Mouse (Mus musculus): ENCODE results near the gene Zfp1.

Zfp1 gene

GRCm38 (mm10) chr8:111625694-111626527 is 17.3 kb upstream of the Zfp1 start:
- DNase-seq = peak; percentile 85

DNA sequence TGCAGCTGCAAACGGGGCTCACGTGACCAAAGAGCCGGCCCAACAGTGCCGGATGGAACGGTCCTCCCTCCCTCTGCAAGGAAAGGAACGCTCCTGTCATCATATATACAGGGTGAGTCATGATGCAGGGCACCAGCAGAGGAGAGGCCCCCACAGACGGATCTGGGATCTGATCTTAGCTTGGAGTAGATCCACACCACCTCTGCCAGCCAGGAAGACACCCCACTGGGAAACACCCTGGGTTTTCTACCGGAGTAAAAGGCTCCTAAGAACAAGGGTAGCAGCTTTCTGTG is 16.7 kb upstream of the Zfp1 start:
- no peak for DNase-seq

DNA sequence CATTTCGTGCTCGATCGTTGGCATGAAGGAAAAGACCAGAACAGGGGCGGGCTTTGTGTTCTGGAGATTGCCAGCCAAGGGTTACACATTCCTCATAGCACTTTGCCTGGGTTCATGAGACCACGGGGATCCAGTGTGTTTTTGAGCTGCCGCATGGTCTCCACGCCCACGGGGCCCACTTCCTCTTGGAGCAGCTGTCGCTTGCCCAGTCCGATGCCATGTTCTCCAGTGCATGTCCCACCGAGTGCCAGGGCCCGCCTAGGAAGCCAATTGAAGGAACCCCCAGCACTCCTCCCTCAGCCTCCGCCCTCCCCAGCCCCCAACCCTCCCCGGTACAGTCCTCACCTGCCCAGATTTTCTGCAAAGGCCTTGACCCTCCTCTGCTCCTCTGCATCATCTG is 16.3 kb upstream of the Zfp1 start:
- peak in 1 of 2 experiments; percentile 13 for DNase-seq

DNA sequence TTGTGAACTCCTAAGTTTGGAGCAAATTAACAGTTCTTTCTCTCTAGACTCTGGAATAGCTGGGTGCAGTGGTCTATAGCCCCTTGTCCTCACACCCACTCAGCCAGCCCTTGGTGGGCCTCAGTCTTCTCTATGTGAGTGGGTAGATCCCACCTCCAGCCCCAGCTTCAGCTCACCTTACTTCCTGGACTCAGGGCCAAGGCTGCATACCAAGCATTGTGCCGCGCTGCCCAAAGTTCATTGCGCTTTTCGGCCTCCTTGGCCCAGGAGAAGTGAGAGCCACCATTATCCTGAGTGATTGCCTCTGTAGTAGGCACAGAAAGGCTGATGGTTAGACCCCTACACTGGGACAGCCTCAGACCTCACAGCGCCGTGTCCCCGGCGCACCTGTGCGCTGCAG is 15.3 kb upstream of the Zfp1 start:
- no peak for DNase-seq

GRCm38 (mm10) chr8:111628401-111628800 is 14.8 kb upstream of the Zfp1 start:
- no peak for DNase-seq

- peak in 1 of 2 experiments; percentile 5 for DNase-seq
Measured at GRCm38 (mm10) chr8:111628894-111629501, 14.2 kb upstream of the Zfp1 start.

- DNase-seq = peak; percentile 60 to 75
Measured at GRCm38 (mm10) chr8:111630105-111630521, 13.1 kb upstream of the Zfp1 start, which contains the start of gene Ldhd. Ldhd (minus strand) TSS chr8:111630374.

DNA sequence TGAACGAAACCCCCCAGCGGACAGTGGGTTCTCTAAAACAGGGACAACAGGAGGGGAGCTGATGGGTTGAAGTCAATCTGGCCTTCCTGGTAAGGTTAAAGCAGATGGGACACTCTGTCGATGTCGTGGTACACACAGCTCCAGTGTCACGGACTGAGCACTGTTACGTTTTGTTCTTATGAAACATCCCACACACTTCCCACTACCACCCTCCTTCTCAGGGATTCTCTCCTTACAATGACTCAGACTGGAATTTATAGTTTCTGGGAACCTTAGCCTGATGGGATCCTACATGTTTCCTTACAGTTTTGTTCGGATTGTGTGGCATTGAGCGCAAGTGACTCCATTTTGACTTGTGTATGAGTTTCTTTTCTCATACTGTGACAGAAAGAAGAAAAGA is 11.6 kb upstream of the Zfp1 start:
- no peak for DNase-seq

DNA sequence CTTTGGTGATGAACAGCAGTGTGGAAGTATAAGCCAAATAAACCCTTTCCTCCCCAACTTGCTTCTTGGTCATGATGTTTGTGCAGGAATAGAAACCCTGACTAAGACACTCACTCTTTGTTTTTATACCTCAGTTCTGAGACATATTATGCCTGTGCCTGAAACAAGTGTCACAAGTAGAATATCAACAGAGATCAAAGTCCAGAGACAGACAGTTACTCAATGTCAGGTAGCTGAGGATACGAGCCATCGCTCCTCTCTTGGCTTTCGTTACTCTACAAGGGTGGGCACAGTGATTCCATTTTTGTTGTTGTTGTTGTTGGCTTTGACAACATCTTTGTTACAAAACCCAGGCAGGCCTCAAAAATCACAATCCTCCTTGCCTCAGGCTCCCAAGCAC is 10.2 kb upstream of the Zfp1 start:
- DNase-seq = no peak

DNA sequence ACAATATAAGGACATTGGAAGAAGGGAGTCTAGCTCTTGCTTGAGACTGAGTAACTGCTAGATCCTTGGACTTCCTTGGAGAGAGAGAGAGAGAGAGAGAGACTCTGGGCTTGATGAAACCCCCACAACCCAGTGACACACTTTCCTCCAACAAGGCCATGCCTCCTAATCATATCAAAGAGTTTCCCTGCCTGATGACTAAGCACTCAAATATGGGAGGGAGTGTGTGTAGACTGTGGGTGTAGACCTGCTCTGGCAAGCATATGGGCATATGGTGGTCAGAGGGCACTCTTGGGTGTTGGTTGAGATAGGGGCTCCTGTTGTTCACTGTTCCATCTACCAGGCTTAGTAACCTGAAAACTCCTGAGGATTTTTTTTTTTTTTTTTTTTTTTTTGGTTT is 5.1 kb upstream of the Zfp1 start:
- DNase-seq = no peak

DNA sequence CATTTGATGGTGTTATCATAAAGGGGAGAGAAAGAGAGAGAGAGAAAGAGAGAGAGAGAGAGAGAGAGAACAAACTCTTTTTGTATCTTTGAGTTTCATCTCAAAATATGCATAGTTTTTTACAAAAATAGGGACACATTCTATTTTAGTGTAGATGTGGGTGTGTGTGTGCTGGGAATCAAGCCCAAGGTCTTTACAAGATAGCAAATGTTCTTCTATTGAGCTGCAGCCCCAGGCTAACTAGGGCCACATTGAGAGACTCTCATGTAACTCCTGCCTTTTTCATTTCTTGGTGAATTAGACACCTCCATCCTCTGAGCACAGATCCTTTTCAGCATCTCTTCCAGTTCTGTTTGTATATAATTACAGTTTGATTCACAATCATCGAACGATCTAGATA is 2.1 kb upstream of the Zfp1 start:
- DNase-seq = no peak

- DNase-seq = peak; percentile 39 to 57
Measured at GRCm38 (mm10) chr8:111642496-111642895, 705 bp upstream of the Zfp1 start.

- DNase-seq = no peak
Measured at GRCm38 (mm10) chr8:111642939-111643263, 300 bp upstream of the Zfp1 start.

DNA sequence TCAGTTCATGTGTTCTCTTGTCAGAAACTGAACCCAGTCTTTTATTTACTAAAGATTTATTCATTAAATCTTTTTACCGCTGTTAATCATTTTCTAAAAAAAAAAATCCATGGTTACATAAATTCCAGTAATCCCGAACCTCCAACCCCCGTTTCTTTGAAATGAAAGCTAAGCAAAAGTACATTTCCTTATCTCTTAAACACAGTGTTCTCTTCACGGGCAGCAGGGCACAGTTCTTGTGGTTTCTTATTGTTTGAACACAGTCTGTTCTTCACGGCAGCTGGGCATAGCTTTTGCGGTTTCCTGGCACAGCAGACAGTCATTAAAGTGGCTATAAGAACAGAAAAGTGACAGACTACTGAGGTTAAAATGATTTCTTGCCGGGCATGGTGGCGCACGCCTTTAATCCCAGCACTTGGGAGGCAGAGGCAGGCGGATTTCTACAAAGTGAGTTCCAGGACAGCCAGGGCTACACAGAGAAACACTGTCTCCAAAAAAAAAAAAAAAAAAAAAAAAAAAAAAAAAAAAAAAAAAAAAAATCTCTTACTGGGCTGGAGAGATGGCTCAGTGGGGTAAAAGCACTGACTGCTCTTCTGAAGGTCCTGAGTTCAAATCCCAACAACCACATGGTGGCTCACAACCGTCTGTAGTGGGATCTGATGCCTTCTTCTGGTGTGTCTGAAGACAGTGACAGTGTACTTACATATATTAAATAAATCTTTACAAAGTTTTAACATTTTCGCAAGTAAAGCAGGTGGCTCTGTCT is 1.3 kb downstream of the Zfp1 start:
- peak in 1 of 2 experiments; percentile 34 for DNase-seq

- DNase-seq = no peak
Measured at GRCm38 (mm10) chr8:111645715-111646114, 2.5 kb downstream of the Zfp1 start.

- no peak for DNase-seq
Measured at GRCm38 (mm10) chr8:111648834-111649233, 5.6 kb downstream of the Zfp1 start.

DNA sequence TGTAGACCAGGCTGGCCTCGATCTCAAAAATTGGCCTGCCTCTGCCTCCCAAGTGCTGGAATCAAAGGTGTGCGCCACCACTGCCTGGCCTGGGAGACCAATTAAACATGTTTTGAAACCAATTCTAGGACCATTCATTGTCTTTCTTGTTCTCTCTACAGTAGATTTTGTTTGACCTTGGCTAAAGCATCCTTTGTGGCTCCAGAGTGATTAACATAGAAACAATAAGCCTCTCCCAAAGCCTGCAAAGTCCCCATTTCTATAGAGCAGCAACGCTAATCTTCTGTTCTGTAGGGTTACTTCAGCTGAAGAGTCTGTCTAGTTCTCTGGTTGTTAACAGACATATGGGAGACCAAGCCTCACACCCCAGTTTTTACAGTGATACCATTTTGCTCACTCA is 7.5 kb downstream of the Zfp1 start:
- DNase-seq = no peak

GRCm38 (mm10) chr8:111653524-111653923 is 10.3 kb downstream of the Zfp1 start:
- no peak for DNase-seq

DNA sequence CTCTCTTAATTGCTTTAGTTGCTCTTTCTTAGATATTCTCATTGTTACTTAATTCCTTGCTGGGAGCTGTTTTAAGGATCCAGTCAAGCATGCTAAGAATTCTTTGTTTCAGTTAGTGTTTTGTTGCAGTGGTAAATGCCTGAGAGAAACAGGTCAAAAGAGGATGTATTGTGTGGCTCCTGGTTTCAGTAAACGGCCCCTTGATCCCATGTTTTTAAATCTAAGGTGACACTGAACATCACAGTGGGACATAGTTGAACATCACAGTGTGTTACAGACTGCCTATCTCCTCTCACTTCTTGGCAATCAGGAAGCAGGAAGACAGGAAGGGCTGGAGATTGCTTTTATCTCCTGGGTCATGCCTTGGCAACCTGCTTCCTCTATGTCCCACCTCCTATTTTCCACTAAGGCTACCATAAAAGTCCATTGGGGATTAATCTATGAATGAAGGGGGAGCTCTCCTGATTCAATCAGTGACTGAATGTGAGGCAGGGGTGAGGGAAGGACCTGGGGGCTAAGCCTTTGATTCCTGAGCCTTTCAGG is 14.2 kb downstream of the Zfp1 start:
- no peak for DNase-seq

DNA sequence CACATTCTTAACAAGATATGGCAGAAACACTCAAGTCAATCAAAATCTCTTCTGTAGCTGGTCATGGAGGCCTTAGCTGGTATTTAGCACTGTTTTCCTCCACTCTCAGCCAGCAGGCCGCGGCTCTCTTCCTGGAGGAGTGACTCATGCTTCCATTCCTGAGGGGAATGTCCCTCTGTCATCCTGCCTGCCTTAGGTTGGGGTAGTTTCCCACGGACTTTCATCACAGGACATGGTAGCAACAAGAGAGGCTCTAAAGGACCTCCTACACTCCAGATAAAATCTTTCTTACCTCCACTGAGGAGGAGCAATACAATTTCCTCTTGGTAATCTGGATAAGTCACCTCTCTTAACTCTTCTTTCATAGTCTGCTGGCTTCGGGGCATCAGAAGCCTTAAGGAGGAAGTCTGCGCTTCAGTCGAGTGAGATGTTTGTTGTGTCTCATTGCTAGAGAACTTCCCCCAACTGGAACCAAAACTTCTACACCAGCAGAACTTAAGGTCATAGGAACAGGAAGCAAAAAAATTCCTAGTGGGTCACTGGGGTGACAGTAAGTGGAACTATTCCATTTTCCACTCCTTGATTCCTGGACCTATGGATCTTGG is 15.7 kb downstream of the Zfp1 start:
- DNase-seq = peak in 1 of 2 experiments; percentile 22

DNA sequence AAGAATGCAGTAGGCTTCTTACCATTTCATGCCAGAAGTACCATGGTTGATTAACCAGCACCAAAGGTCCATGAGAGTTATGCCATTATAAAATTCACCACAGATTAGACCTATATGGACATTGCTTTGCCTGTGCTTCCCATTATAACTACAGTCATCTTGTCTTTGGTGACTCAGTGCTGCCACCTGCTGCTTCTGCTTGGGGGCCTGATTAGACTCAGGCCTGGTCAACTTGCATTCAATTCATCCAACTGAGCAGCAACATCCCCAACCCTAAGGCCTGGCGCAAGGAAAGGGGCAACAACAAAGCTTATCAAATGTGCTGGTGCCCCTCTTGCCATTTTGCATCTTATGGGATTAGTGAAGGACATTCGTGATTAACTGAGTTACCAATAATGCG is 19.3 kb downstream of the Zfp1 start:
- peak; percentile 90 for DNase-seq

- DNase-seq = no peak
Measured at GRCm38 (mm10) chr8:111666751-111667150, 23.6 kb downstream of the Zfp1 start.

DNA sequence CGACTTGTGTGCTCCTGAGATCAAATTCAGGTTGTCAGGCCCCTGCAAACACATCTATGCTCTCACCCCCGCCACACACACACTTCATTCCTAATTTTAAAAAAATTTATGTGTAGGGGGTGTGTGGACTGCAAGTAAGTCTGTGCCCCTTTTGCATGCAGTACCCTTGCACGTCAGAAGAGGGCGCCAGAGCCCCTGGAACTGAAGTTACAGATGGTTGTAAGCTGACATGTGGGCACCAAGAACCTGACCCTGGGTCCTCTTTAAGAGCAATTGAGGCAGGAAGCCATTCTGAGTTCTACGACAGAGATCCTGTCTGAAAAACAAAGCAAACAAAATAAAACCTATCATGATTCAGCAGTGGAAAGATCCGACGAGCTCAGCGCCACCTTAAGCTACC is 33.0 kb downstream of the Zfp1 start:
- DNase-seq = peak; percentile 20 to 30

All from kidney, postnatal 4 days (tissue).